Mouse (Mus musculus) cerebellum, adult 9-10 months (tissue): ENCODE measurements at regions not wholly inside any gene's neighbourhood (a gene's known extent, or its start where the extent isn't known, plus 50 kb on each side); places are given as distances from the start of the nearest gene placed in this dataset.

ENCODE experiments used
- DNase-seq: peaks from one replicate; pipeline ENCODE4 v3.0.0; 2022

DNA sequence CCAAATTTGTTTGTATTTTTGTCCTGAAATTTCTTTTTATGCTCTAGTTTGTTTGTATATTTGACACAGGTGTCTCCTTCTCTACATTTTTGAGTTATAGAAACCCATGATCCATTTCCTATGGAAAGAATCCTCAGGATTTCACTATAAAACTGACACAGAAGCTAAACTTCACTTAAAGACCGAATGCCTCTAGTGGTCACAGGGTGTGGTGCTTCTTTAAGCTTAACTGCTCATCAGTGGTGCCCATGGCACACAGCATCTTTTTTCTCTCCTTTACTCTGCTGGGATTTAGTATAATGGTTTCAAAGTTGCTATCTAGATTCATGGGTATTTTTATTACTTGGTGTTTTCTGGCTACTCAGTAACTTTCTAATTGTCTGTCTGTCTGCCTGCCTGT, 79.9 kb upstream of the Hdac4 start:
- no peak for DNase-seq

DNA sequence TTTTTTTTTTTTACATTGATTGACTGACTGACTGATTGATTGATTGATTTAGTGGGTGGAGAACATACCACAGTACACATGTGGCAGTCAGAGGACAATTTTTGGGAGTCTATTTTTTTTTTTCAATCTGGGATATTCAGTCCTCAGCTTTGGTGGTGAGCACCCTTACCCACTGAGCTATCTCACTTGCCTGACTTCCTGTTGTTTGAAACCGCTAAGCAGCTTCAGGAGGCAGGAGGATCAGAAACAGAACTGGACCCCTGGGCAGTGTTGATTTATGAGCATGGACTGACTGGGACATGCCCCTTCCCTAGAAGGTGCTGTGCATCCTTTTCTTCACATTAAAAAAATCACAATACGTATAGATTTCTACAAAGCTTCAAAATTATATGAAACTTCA, 78.3 kb upstream of the Hdac4 start:
- no peak for DNase-seq

DNA sequence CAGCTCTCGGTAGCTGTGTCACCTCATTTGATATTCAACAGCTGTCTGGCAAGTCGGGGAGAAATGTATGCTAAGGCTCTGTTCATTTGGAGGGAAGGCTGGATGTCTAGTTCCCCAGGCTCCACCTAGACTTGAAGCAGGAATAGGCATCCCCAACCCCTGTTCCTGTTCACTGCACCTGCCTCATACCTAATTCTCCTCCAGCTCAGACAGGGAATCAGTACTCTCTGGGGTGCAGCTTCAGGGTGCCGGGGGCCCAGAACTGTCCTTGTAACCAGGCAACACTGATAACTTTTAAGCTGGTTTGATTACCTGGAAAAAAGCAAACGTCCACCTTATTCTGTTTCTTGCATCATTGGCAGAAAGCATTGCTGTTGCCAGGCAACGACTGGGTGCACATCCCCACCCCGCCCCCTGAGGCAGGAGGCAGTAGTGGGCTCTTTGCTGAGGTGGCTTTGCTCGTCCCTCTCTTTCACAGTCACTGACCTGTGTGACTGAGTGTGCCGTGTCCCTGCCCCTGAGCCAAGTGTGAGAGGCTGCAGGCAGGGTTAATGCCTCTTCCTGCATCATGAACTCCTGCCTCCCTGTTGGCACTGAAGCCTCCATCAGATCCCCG, 76.3 kb upstream of the Hdac4 start:
- no peak for DNase-seq

DNA sequence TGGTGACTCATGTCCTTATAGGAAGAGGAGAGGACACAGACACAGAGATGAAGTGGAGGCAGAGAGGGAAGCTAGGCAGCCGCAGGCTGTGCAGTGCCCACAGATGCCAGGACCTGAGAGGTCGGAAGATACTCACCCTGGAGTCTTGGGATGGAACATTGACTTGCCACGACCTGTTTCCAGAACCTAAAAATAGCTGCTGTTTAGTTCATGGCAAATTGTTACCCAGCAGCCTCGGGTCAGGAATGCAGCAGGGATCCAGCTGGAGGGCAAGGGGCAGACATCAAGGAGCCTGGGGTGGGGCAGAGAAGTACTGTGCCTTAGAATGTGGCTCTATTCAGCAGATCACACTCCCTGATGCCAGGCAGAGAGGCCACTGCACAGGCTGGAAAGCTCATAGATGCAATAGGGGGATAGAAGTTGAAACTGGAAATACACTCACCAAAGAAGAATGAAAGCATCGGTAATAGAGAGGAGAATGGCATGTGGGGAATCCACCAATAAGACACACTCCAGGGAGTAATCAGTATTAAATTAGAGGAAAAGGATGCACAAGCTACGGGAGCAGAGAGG, 75.1 kb upstream of the Hdac4 start:
- no peak for DNase-seq

DNA sequence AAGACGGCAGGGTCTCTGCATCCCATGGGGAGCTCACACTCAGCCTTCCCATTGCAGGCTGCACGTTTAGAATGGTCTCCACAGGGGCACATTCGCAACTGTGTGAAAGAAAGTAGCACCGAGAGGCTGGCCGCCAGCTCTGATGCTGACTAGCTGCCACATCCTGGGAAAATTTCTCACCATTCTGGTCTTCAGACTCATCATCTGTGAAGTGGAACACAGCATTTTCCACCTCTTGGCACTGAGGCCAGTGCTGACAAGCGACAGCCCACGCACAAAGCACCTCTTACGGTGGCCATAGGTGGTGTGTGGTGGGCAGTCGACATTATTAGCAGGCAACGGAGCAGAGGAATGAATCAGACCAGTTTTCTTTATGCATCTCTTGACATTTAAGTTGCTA, 74.0 kb upstream of the Hdac4 start:
- no peak for DNase-seq

DNA sequence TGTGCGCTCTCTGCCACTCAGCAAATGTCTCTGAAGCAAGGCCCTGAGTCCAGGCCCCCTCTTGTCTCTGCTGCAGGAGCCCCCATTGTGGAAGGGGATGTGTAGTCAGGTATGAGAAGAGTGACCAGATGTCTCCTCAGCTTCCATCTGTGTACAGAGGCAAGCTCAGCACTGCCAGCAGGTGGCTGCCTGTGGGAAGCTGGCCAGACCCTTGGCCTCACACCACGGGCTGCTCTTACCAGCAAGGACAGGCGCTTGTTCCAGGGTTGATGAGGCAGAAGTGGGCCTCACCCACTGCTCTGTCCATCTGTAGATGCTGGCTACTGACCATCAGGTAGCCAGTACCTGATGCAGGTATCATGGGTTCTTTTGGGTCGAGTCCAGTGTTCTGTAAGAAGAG, 69.4 kb upstream of the Hdac4 start:
- DNase-seq: peak; percentile 91

DNA sequence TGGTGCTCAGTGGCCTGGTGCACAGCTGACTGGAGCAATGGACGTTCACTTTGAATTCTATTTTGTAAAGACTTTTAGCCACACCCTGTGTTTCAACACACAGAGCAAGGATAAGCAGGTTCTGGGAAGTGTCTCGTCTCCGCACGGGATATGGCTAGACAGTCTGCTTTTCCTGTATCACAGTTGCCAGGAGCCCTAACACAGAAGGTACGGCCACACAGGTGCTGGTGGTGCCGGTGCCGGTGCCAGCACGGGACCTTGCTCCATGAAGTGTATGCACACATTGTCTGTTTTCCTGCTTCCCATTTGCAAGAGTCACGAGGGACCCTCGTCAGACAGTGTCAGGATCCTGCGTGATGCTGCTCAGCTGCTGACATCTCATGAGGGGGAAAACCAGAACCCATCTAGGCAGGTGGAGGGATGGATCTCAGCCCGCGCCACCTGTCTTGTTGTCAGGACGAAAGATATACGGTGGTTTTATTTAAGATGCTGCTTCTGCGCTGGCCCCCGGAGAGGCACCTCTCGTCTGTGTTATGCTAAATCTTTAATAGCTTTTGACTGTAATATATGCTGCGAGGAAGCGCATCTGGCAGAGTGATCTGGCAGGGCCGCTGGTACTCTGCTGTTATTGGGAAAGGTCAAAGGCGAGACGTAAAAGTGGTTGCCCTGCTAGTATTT, 64.4 kb upstream of the Hdac4 start:
- no peak for DNase-seq

DNA sequence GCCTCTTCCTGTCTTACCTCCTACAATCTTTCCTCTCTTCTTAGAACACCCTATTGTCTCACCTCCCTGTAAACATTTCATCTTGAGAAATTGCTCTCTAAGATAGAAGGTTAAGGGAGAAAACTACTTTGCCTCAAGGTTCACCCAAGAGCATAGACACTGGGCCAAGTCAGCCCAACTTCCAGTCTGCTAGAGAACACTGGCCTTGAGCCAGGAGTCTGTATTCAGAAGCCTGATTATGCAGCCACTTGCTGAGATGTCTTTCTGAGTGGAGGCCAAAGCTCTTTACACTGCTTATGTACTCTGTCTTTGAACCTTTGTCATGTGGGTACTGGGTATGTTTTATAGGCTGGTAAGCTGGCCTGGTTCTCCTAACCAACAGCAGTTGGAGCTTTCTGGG, 62.5 kb upstream of the Hdac4 start:
- DNase-seq: no peak

DNA sequence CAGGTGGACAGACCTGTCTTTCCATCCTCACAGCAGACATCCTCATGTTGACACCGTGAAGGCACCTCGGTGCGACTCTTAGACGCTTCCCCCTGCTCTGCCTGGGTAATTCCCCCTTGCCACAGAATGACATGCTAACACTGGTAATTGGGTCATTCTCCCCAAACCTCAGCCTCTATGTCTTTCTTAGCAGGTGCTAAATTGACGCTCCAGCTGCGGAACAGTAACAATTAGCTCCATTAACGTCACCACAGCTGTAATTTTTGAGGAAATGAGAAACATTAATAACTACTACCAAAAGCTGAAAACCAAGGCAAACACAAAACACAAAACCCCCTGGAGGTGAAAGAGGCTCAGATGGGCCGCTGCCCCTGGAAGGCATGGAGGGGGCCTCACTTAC, 57.6 kb upstream of the Hdac4 start:
- no peak for DNase-seq

DNA sequence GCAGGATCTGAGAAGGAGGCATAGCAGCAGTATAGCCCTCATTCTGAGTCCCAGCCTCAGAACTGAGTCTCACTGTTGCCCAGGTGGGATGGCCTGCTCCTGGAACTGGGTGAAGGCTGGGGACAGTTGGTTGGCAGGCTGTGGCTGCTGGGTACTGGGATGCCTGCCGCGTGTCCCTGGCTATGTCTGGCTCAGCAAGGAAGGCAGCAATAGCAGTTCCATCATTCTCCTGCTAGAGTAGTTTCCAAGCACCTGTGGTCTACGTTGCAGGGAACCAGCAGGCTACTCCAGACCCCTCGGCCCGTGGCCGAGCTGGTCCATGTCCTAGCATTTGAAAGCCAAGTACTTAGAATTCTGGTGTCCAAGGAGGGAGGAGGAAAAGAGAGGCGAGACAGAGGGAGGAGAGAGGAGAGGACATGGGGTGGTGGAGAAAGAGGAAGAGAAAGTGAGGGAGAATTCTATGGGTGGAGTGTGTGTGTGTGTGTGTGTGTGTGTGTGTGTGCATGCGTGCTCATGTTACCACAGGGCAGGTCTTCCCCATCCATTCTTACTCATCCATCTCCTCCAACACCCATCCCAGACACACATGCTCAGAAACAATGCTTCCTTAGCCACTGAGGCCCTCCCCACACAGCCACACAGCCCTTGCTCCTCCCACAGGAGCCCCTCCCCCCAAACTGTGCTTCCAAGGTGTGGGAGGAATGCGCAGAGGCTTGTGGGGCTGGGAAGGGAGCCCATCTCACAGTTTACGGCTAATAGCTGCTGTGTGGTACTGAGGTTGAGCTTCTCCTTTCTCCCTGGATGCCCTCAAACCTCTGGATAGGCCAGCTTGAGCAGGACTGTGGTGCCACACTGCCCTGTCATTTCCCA, 55.3 kb upstream of the Hdac4 start:
- no peak for DNase-seq
